Mouse (Mus musculus): ENCODE measurements around the gene Ovol2. TPM values are rescaled to one million over a fixed set of nuclear protein-coding genes. Genes with fewer than 3 reads are reported as not detected.
A peak's percentile ranks its signal among the peaks of the same experiment; 100 is the strongest.

Gene Ovol2
- polyA plus RNA-seq, 1 experiment from 2014 or later, result 0.22 TPM

DNA sequence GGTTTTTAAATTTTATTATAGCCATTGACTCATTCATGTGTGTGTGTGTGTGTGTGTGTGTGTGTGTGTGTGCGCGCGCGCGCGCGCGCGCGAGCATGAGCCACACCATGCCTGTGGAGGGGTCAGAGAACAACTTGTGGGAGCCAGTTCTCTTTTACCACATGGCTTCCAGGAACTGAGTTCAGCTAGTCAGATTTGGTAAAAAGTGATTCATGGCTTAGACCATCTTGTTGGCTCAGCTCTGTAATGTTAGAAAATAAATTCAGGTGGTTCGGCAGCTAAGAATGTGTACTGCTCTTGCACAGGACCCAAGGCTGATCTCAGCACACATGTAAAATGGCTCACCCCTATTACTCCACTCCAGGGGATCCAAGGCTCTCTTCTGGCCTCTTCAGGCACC, 30.8 kb downstream of the Ovol2 start:
- H3K36me3 ChIP-seq, result no peaks in the 10 kb centered on the region
- H3K27me3 ChIP-seq (ENCODE audit: insufficient read depth, poor library complexity, severe bottlenecking), result no peaks in the 10 kb centered on the region
- 96% methylated on average over 11 of the region's 11 CpGs for WGBS
- no peak overlapping the region for H3K4me3 ChIP-seq
- H3K9me3 ChIP-seq, result no peaks in the 10 kb centered on the region
- DNase-seq (ENCODE audit: low spot score), result no peak
- no peaks in the 10 kb centered on the region for H3K4me1 ChIP-seq (replicated peaks)
- no peak overlapping the region for H3K27ac ChIP-seq

DNA sequence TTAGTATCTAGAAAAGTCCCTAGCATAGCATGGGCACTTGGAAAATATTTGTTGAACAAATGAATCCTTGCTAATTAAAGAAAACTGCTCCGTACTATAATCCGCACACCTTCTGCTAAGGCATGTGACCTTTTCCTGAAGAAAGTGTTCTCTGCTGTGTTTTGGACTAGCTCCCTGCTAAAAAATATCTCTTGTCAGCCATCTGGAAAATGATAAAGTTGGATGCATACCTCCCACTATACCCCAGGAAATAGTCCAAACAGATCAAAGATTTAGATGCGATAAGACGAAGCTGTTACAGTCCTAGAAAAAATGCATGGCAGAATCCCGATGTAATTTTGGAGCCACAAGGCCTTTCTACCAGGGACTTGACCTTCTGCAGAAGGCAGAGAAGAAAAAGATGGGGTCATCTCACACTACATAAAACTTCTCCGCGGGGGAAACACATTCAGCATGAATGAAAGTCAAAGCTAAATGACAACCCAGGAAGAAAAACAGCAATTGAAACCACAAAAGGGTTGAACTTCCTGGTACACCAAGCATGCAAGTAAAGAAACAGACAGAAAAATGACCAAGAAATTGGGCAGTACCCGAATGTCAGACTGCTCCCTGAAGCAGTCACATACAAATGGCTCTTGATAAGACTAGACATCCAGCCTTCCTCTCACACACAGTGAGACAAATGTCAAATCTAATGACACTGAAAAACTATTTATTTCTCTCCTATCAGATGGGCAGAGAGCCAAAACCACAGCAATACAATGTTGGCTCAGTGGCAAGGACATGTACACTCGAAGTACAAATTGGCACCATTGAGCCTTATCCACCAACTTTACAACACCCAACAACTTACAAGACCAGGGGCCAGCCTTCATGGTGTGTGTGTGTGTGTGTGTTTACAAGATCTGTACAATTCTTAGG, 31.9 kb downstream of the Ovol2 start:
- 86% methylated on average over 9 of the region's 9 CpGs for WGBS
- no peak overlapping the region for H3K27ac ChIP-seq
- no peaks in the 10 kb centered on the region for H3K27me3 ChIP-seq (ENCODE audit: insufficient read depth, poor library complexity, severe bottlenecking)
- H3K4me1 ChIP-seq (replicated peaks), result no peaks in the 10 kb centered on the region
- H3K4me3 ChIP-seq, result no peak overlapping the region
- H3K9me3 ChIP-seq, result no peaks in the 10 kb centered on the region
- H3K36me3 ChIP-seq, result no peaks in the 10 kb centered on the region
- no peak for DNase-seq (ENCODE audit: low spot score)

- DNase-seq (ENCODE audit: low spot score), result no peak
- H3K4me1 ChIP-seq (replicated peaks), result no peaks in the 10 kb centered on the region
- H3K27ac ChIP-seq, result no peak overlapping the region
- no peak overlapping the region for H3K4me3 ChIP-seq
- no peaks in the 10 kb centered on the region for H3K27me3 ChIP-seq (ENCODE audit: insufficient read depth, poor library complexity, severe bottlenecking)
- no peaks in the 10 kb centered on the region for H3K36me3 ChIP-seq
- 78% methylated on average over 9 of the region's 9 CpGs for WGBS
- no peaks in the 10 kb centered on the region for H3K9me3 ChIP-seq
Measured at GRCm38 (mm10) chr2:144295145-144295735, 36.7 kb downstream of the Ovol2 start.

DNA sequence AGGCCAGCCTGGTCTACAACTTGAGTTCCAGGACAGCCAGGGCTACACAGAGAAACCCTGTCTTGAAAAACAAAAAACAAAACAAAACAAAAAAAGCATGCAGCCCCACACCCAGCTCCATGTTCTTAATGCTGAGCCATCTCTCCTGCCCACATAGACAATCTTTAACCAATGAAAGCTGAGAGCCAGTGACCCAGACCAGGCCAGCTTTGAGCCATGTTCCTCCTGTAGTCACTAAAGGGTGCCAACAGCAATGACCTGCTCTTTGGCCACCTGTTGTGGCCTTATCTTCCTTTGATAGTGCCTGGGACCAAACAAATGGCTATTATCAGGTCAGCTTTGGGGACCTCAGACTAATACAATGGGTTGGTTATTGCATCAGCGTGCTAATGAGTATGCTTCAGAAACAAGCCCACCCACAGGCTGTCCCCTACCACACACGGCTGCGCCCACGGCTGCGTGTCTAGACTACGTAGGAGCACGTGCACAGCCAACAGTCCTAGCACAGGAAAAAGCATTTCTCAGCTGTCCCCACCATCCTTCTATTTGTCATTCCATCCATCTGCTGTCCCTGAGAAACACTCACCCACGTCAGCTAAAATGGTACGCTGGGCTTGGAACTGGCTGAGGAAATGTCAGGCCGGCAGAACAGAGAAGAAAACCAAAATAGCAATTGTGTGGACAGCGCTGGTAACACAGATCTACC, 40.2 kb downstream of the Ovol2 start:
- Histone ChIP-seq H3K4me3 (no peak overlapping the region), H3K27me3 (ENCODE audit: insufficient read depth, poor library complexity, severe bottlenecking) (no peaks in the 10 kb centered on the region), H3K36me3 (no peaks in the 10 kb centered on the region), H3K9me3 (no peaks in the 10 kb centered on the region), H3K4me1 (replicated peaks) (no peaks in the 10 kb centered on the region), H3K27ac (no peak overlapping the region)
- WGBS, result 86% methylated on average over 11 of the region's 11 CpGs
- no peak for DNase-seq (ENCODE audit: low spot score)

GRCm38 (mm10) chr2:144290321-144290720, 41.6 kb downstream of the Ovol2 start:
- WGBS, result 90% methylated on average over 7 of the region's 7 CpGs
- H3K27me3 ChIP-seq (ENCODE audit: insufficient read depth, poor library complexity, severe bottlenecking), result no peaks in the 10 kb centered on the region

GRCm38 (mm10) chr2:144281417-144281816, 50.5 kb downstream of the Ovol2 start:
- H3K4me3 ChIP-seq, result no peak overlapping the region
- peaks cover 8% of the 10 kb centered on the region for H3K4me1 ChIP-seq (replicated peaks)
- peaks cover 40% of the 10 kb centered on the region for H3K36me3 ChIP-seq
- no peaks in the 10 kb centered on the region for H3K27me3 ChIP-seq (ENCODE audit: insufficient read depth, poor library complexity, severe bottlenecking)
- no peak overlapping the region for H3K27ac ChIP-seq
- DNase-seq (ENCODE audit: low spot score), result no peak
- WGBS, result 68% methylated on average over 3 of the region's 3 CpGs
- H3K9me3 ChIP-seq, result no peaks in the 10 kb centered on the region

More at GRCm38 (mm10) chr2:144290321-144290720, 41.6 kb downstream of the Ovol2 start:
- no peak overlapping the region for H3K27ac ChIP-seq
- H3K4me1 ChIP-seq (replicated peaks), result no peaks in the 10 kb centered on the region
- no peak overlapping the region for H3K4me3 ChIP-seq
- H3K9me3 ChIP-seq, result no peaks in the 10 kb centered on the region
- no peak for DNase-seq (ENCODE audit: low spot score)
- H3K36me3 ChIP-seq, result no peaks in the 10 kb centered on the region

DNA sequence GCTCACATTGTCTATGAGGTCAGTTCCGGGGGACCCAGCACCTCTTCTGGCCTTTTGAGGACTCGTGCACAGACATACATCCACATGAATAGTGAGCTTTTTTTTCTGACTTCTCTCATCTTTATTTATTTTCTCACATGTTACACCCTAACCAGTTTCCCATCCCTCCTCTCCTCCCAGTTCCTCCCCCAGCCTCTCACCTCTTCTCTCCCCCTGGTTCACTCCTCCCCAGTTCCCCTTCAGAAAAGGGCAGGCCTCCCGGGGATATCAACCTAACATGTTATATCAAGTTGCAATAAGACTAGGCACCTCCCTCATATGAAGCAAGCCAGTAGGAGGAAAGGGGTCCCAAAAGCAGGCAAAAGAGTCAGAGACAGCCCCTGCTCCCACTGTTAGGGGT, 51.4 kb downstream of the Ovol2 start:
- 90% methylated on average over 3 of the region's 3 CpGs for WGBS

GRCm38 (mm10) chr2:144279742-144280141, 52.2 kb downstream of the Ovol2 start:
- WGBS, result 88% methylated on average over 5 of the region's 5 CpGs
- no peak for DNase-seq (ENCODE audit: low spot score)
- Histone ChIP-seq H3K4me3 (no peak overlapping the region), H3K36me3 (peaks cover 45% of the 10 kb centered on the region), H3K4me1 (replicated peaks) (peaks cover 10% of the 10 kb centered on the region), H3K9me3 (no peaks in the 10 kb centered on the region), H3K27ac (no peak overlapping the region), H3K27me3 (ENCODE audit: insufficient read depth, poor library complexity, severe bottlenecking) (no peaks in the 10 kb centered on the region)

More for the DNA sequence above, 51.4 kb downstream of the Ovol2 start:
- Histone ChIP-seq H3K4me1 (replicated peaks) (peaks cover 8% of the 10 kb centered on the region), H3K9me3 (no peaks in the 10 kb centered on the region), H3K4me3 (no peak overlapping the region), H3K36me3 (peaks cover 43% of the 10 kb centered on the region), H3K27ac (no peak overlapping the region), H3K27me3 (ENCODE audit: insufficient read depth, poor library complexity, severe bottlenecking) (no peaks in the 10 kb centered on the region)
- DNase-seq (ENCODE audit: low spot score), result no peak

DNA sequence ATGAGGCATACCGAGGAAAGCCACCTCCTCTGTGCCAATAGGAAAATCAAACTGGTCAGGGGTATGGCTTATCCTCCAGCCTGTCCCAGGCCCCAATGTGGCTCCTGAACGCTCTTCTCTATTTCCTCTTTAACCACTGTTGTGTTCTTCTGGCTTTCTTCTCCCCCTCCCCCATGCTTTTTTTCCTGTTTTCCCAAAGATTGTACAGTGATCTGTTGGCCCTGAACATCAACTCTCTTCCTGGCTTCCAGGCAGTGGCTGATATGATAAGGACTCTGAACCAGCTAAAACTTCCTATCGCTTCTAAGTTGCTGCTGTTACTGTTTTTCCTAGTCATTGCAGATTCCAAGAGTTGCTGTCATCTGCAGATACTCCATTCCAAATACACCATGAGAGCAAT, 55.1 kb downstream of the Ovol2 start:
- WGBS, result 90% methylated on average over 3 of the region's 3 CpGs
- Histone ChIP-seq H3K36me3 (peaks cover 53% of the 10 kb centered on the region), H3K4me1 (replicated peaks) (peaks cover 11% of the 10 kb centered on the region; the same call in 1 of the 2 replicates), H3K27me3 (ENCODE audit: insufficient read depth, poor library complexity, severe bottlenecking) (no peaks in the 10 kb centered on the region), H3K4me3 (no peak overlapping the region), H3K9me3 (no peaks in the 10 kb centered on the region), H3K27ac (no peak overlapping the region)
- DNase-seq (ENCODE audit: low spot score), result no peak

DNA sequence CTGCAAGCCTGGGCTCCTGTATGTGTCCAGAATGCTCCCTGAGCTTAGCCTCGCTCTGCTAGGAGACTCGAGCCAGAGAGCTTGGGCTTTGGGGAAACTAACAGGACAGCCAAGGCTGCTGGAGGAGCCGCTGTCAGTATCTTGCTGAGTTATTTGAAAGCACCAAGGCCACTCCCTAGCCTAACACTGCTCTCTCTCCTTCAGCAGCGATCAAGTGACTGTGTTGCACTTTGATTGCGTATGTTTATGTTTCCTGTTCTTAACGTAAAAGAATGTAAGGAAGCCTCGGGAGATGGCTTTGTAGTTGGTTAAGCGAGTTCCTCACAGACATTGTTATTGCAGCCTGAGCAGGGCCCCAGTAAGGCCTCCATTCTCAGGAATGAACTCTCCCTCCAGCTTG, 57.2 kb downstream of the Ovol2 start:
- Histone ChIP-seq H3K4me3 (no peak overlapping the region), H3K4me1 (replicated peaks) (peaks cover 15% of the 10 kb centered on the region; the same call in 1 of the 2 replicates), H3K36me3 (peaks cover 44% of the 10 kb centered on the region), H3K27me3 (ENCODE audit: insufficient read depth, poor library complexity, severe bottlenecking) (no peaks in the 10 kb centered on the region), H3K9me3 (no peaks in the 10 kb centered on the region), H3K27ac (no peak overlapping the region)
- 65% methylated on average over 8 of the region's 8 CpGs for WGBS
- DNase-seq (ENCODE audit: low spot score), result no peak

GRCm38 (mm10) chr2:144272088-144272487, 59.9 kb downstream of the Ovol2 start:
- DNase-seq (ENCODE audit: low spot score), result no peak
- WGBS, result 88% methylated on average over 12 of the region's 12 CpGs
- H3K9me3 ChIP-seq, result no peaks in the 10 kb centered on the region
- peaks cover 37% of the 10 kb centered on the region for H3K4me1 ChIP-seq (replicated peaks)
- H3K36me3 ChIP-seq, result peaks cover 29% of the 10 kb centered on the region
- no peaks in the 10 kb centered on the region for H3K27me3 ChIP-seq (ENCODE audit: insufficient read depth, poor library complexity, severe bottlenecking)
- no peak overlapping the region for H3K4me3 ChIP-seq
- H3K27ac ChIP-seq, result no peak overlapping the region

DNA sequence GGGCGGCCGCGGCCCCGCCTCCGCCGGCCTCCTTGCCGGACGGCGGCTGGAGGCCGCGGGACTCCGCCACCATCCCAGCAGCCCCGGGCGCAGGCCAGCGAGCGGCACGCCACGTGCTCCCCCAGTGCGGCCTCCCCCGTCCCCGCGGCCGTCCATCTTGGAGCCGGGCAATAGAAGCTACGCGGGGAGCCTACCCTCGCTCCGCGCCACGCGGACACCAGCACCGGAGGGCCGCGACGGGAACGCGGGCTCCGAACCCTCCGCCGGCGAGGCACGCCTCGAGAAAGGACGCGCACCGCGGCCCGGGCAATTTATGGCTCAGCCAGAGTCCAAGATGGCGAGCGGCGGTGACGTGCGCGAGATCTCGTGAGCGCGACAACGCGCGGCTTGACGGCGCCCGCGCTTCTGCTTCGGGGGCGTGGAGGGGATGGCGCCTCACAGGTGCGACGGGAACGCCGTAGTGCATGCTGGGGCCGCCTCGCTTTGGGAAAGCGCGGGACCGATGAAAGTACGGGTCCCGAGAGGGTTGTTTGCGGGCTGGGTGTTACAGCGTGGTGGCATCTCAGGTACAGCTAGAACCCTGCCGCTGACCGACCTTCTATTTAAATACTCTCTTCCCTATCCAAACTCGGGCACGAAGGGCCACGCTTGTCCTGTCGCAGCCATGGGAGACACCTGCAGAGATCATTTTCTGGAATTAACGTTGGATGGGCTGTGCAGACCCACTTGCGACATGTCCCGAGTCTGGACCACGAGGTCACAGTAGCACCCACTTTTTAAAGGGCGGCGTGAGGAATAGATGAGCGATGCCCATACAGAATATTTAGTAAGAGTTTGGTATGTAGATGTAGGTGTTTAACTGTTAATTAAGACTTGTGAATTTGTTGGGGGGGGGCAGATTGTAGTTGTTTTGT, 61.2 kb downstream of the Ovol2 start, which contains the start of the genes Mgme1 and Snx5:
Gene Mgme1 (plus strand): TSS at position 157 of the 914 bp plus-strand sequence.
Gene Snx5 (minus strand): TSS at position 400 of the 914 bp plus-strand sequence.
- Histone ChIP-seq H3K27ac (peak within 1 kb of the TSS; percentile 98), H3K4me1 (replicated peaks) (peaks cover 49% of the 10 kb centered on the region), H3K36me3 (peaks cover 24% of the 10 kb centered on the region; the same call in 1 of the 2 replicates), H3K27me3 (ENCODE audit: insufficient read depth, poor library complexity, severe bottlenecking) (no peaks in the 10 kb centered on the region), H3K4me3 (peak within 1 kb of the TSS; percentile 92), H3K9me3 (no peaks in the 10 kb centered on the region)
- under 1% methylated on average over 93 of the region's 93 CpGs for WGBS
- peak; percentile 96 for DNase-seq (ENCODE audit: low spot score)
